Mouse (Mus musculus): Measurements from ENCODE around the gene Bpnt1. TPM values are rescaled to one million over a fixed set of nuclear protein-coding genes. Genes with fewer than 3 reads are reported as not detected.
"Not testable (repeated sequence)": the region's sequence is repeated elsewhere in the genome, so short reads cannot be mapped to it uniquely, and the experiment has no call there.

The Bpnt1 gene
- polyA plus RNA-seq, 1 experiment from 2014 or later = 53.2 TPM

DNA sequence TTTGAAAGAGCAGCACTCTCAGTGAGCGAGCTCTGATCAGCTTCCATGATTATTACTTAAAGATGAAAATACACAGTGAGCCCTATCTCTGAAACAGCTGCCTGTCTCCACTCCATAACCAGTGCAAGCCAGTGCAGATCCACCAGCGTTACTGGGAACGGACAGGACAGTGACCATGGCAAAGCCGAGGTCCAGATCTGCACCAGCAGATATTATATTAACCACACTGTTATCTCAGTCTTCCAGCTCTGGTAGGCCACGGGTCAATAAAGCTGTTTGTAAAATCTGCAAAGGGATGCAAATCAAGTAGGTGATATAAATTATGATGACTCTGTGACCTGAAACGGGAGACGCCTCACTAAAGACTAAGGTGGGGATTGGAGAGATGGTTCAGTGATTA lies 24.3 kb upstream of the Bpnt1 start:
- peaks cover 51% of the 10 kb centered on the region for H3K36me3 ChIP-seq
- WGBS = 90% methylated on average over 7 of the region's 7 CpGs
- no peak overlapping the region for H3K27ac ChIP-seq
- no peak for ATAC-seq (replicated peaks; ENCODE audit: low FRiP score)
- no peaks in the 10 kb centered on the region for H3K4me1 ChIP-seq
- H3K27me3 ChIP-seq = no peaks in the 10 kb centered on the region
- H3K9me3 ChIP-seq (replicated peaks) = no peaks in the 10 kb centered on the region
- H3K9ac ChIP-seq = no peak overlapping the region
- H3K4me2 ChIP-seq = no peak overlapping the region
- H3K4me3 ChIP-seq (replicated peaks) = no peak overlapping the region

DNA sequence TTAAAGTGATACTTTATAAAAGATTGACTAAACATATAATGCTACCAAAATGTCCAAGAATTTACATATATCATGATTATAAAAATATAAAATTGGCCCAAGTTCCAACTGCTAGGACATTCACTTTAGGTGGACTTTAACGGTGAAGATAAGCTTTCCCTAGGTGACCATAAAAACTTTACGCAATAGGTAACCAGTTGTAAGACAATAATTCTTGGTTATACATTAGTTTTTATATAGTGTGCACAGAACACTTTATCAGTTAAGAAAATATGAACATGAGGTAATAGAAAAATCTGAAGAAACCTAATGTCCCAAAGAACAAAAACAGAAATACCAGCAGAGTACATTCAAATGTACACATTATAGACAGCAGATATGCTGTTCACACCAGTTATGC lies 23.6 kb upstream of the Bpnt1 start:
- WGBS = 93% methylated on average over 2 of the region's 2 CpGs
- no peak overlapping the region for H3K9ac ChIP-seq
- H3K27ac ChIP-seq = no peak overlapping the region
- peaks cover 51% of the 10 kb centered on the region for H3K36me3 ChIP-seq
- no peak overlapping the region for H3K4me2 ChIP-seq
- no peaks in the 10 kb centered on the region for H3K4me1 ChIP-seq
- no peaks in the 10 kb centered on the region for H3K27me3 ChIP-seq
- ATAC-seq (replicated peaks; ENCODE audit: low FRiP score) = no peak
- H3K9me3 ChIP-seq (replicated peaks) = no peaks in the 10 kb centered on the region
- no peak overlapping the region for H3K4me3 ChIP-seq (replicated peaks)

DNA sequence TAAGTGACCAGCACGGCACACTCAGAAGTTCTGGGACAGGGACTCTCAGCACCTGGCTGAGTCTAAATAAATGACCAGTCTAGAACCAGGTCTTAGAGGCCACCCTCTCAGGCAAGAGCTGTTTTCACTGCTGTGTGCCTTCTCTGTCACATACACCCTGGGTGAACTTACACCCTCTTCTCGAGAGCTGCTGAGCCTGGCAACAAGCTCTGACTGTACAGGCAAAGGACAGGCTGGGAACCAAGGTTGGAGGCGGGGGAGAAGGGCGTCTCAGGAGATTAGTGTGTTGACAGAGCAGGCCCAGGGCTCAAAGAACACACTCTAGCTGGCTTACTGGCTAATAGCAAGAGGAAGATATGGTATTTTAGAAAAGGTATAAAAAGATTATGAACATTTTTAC lies 23.0 kb upstream of the Bpnt1 start:
- 74% methylated on average over 4 of the region's 4 CpGs for WGBS
- Histone ChIP-seq H3K27me3 (no peaks in the 10 kb centered on the region), H3K4me3 (replicated peaks) (no peak overlapping the region), H3K4me1 (no peaks in the 10 kb centered on the region), H3K9ac (no peak overlapping the region), H3K4me2 (no peak overlapping the region), H3K9me3 (replicated peaks) (no peaks in the 10 kb centered on the region), H3K36me3 (peaks cover 53% of the 10 kb centered on the region), H3K27ac (no peak overlapping the region)
- no peak for ATAC-seq (replicated peaks; ENCODE audit: low FRiP score)

DNA sequence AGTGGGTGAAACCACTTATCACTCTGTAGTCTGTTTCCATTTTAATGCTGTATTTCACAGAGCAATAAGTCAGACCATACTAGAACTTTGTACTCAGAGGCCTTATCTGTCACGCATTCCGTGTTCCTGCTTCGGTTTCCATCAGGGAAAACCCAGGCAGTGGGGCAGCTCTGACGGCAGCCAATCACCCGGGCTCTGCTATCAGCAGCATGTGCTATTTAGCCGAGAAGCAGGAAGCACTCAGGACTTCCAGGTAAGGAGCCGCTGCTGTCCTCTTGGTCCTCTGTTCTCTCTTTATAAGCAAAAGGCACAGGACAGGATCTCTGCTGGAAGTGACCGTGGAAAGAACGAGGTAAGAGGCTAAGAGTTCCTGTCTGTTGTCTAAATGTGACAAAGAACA lies 20.0 kb upstream of the Bpnt1 start:
- no peak for ATAC-seq (replicated peaks; ENCODE audit: low FRiP score)
- Histone ChIP-seq H3K9me3 (replicated peaks) (no peaks in the 10 kb centered on the region), H3K36me3 (peaks cover 71% of the 10 kb centered on the region), H3K4me1 (no peaks in the 10 kb centered on the region), H3K4me3 (replicated peaks) (no peak overlapping the region), H3K27me3 (no peaks in the 10 kb centered on the region), H3K9ac (no peak overlapping the region), H3K27ac (no peak overlapping the region), H3K4me2 (no peak overlapping the region)
- WGBS = 90% methylated on average over 9 of the region's 9 CpGs

DNA sequence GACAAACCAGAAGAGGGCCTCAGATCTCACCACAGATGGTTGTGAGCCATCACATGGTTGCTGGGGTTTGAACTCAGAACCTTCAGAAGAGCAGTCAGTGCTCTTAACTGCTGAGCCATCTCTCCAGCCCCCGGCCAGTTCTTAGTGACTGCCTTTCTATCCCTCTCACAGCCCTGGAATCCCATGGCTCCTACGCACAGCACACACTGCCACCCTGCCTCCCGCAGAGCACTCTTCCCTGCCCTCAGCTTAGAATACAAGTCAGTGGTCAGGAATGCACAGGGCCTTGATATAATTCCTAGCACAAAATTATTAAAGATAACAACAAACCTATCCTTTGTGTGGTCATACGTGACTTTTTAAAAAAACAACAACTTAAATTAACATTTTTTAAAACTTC lies 17.4 kb upstream of the Bpnt1 start:
- H3K36me3 ChIP-seq = peaks cover 78% of the 10 kb centered on the region

DNA sequence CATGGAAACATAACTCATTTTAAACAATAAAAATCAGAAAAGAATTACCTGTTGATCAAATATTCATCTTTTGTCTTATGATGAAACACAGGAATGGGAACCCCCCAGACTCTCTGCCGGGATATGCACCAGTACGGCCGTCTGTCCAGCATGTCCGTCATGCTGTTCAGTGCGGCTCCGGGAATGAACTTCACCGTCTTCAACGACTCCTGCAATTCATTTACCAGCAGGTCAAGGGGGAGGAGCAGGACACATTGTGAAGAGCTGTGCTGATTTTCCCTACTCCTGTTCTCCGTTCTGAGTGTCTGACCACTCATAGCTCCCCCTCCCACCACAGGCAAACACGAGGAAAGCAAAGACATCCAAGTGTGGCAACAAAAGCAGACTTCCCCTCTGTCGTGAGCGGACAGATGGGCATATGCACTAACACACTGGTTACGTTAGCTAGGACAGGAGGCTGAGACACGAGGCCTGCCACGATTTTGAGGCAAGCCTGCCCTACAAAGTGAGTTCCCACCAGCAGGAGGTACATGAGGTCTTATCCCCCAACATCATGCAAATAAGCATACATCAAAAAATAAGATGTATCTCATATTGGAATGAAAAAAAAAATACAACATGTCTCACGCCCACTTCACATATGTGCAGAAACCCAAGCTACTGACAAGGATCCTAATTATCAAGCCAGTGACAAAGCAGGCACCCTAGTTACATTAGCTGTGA lies 15.9 kb upstream of the Bpnt1 start:
- H3K4me3 ChIP-seq (replicated peaks) = no peak overlapping the region
- WGBS = 85% methylated on average over 16 of the region's 16 CpGs
- H3K4me1 ChIP-seq = no peaks in the 10 kb centered on the region
- no peak overlapping the region for H3K27ac ChIP-seq
- H3K4me2 ChIP-seq = no peak overlapping the region
- H3K36me3 ChIP-seq = peaks cover 85% of the 10 kb centered on the region
- no peak for ATAC-seq (replicated peaks; ENCODE audit: low FRiP score)
- H3K27me3 ChIP-seq = no peaks in the 10 kb centered on the region
- no peaks in the 10 kb centered on the region for H3K9me3 ChIP-seq (replicated peaks)
- H3K9ac ChIP-seq = no peak overlapping the region

More for the DNA sequence above, 17.4 kb upstream of the Bpnt1 start:
- WGBS = 89% methylated on average over 4 of the region's 4 CpGs
- H3K27me3 ChIP-seq = no peaks in the 10 kb centered on the region
- no peaks in the 10 kb centered on the region for H3K9me3 ChIP-seq (replicated peaks)
- no peak overlapping the region for H3K4me2 ChIP-seq
- ATAC-seq (replicated peaks; ENCODE audit: low FRiP score) = no peak
- H3K9ac ChIP-seq = no peak overlapping the region
- H3K4me1 ChIP-seq = no peaks in the 10 kb centered on the region
- no peak overlapping the region for H3K4me3 ChIP-seq (replicated peaks)
- no peak overlapping the region for H3K27ac ChIP-seq

DNA sequence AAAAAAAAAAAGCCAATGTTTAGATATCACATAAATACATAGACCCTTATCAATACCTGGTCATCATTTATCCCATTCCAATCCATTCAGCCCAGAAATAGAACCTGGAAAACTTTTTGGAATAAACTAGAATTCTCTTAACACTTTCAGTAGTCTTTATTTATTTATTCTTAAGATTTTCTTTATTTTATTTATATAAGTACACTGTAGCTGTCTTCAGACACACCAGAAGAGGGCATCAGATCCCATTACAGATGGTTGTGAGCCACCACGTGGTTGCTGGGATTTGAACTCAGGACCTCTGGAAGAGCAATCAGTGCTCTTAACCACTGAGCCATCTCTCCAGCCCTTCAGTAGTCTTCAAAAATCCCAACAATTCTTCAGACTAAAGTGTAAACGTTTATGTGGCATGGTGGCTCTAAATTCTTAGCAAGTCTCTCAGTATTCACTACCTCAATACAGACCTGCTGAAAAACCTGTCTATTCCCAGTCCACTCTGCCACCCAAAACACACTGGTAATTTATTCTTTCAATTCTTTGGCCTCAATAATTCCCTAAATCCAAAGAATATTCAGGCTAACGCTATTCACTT lies 4.1 kb upstream of the Bpnt1 start:
- peak overlapping the region; percentile 76 for H3K4me3 ChIP-seq (replicated peaks)
- not testable (repeated sequence) for ATAC-seq (replicated peaks; ENCODE audit: low FRiP score); H3K9me3 ChIP-seq (replicated peaks); H3K27ac ChIP-seq; H3K9ac ChIP-seq; H3K27me3 ChIP-seq
- peaks cover 42% of the 10 kb centered on the region for H3K36me3 ChIP-seq
- 59% methylated on average over 3 of the region's 3 CpGs for WGBS
- H3K4me2 ChIP-seq = peak overlapping the region; percentile 73
- H3K4me1 ChIP-seq = peaks cover 17% of the 10 kb centered on the region

DNA sequence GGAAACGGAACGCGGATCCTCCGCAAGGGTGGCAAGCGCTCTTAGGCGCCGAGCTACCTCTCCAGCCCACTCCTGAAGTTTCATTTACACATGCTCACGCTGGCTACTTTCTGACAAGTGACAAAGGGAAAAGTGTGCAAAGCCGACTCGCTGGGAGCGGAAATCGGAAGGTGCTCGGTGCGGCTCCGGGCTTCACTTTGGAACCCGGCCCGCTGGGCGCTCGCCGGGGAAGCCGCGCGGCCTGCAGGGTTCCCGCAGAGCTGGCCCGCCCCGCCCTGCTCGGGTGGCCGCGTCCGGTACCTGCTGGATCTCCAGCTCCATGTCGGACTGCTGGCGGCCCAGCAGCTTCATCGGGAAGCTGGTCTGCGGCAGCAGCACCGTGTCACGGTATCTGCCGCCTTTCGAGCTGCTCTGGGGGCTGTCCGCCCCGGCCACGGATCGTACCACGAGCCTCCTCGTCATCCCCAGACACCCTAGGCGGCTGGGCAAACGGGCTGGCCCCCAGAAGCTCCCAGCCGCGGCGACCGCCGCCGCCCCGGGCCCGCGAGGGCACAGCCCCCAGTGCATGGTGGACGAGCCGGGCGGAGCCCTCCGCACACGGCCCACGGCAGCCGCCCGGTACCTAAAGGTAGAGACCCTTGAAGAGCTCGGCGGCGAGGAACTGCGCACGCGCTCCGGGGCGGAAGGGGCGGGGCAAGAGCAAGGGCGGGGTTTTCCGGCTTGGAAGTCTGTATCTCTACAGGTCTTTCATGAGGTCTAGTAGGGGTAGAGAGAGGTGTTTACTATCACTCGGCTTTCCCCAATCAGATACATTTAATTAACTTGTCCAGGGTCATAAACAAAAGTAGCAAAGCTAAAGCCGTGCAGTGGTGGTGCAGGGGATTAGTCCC lies 3.0 kb upstream of the Bpnt1 start, which contains the start of gene Iars2:
Gene Iars2, minus strand, starts transcription at position 676 of the 890 bp plus-strand sequence.
- H3K27me3 ChIP-seq = no peaks in the 10 kb centered on the region
- H3K4me1 ChIP-seq = peaks cover 28% of the 10 kb centered on the region
- under 1% methylated on average over 76 of the region's 76 CpGs for WGBS
- peak within 1 kb of the TSS; percentile 90 for H3K9ac ChIP-seq
- ATAC-seq (replicated peaks; ENCODE audit: low FRiP score) = peak; percentile 92
- H3K4me3 ChIP-seq (replicated peaks) = peak within 1 kb of the TSS; percentile 76
- peak within 1 kb of the TSS; percentile 96 for H3K27ac ChIP-seq
- peaks cover 31% of the 10 kb centered on the region for H3K36me3 ChIP-seq
- H3K9me3 ChIP-seq (replicated peaks) = no peaks in the 10 kb centered on the region
- peak within 1 kb of the TSS; percentile 73 for H3K4me2 ChIP-seq

DNA sequence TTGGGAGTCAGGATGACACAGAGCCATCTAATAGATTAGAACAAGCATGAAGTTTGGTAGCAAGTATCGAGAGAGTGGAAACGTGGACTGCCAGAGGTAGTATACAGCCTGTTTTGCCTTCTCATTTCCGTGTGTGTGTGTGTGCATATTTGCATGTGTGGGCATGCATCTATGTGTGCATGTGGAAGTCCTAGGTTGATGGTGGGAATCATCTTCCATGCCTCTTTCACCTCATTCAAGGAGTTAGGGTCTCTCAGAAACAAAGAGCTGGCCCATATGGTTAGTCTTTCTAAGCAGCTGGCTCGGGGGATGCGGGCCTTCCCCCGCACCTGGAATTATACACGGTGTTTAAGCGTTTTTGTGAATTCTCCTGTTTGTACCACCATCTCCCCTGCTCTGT lies 2.1 kb upstream of the Bpnt1 start:
- 0 out of 2 replicates have a peak overlapping the region, but pooled peaks have one; percentile 73 for H3K4me2 ChIP-seq
- no peak for ATAC-seq (replicated peaks; ENCODE audit: low FRiP score)
- peak overlapping the region; percentile 76 for H3K4me3 ChIP-seq (replicated peaks)
- no peaks in the 10 kb centered on the region for H3K27me3 ChIP-seq
- H3K4me1 ChIP-seq = peaks cover 30% of the 10 kb centered on the region
- H3K27ac ChIP-seq = no peak overlapping the region
- H3K9me3 ChIP-seq (replicated peaks) = no peaks in the 10 kb centered on the region
- H3K36me3 ChIP-seq = peaks cover 22% of the 10 kb centered on the region
- no peak overlapping the region for H3K9ac ChIP-seq
- WGBS = 91% methylated on average over 8 of the region's 8 CpGs

DNA sequence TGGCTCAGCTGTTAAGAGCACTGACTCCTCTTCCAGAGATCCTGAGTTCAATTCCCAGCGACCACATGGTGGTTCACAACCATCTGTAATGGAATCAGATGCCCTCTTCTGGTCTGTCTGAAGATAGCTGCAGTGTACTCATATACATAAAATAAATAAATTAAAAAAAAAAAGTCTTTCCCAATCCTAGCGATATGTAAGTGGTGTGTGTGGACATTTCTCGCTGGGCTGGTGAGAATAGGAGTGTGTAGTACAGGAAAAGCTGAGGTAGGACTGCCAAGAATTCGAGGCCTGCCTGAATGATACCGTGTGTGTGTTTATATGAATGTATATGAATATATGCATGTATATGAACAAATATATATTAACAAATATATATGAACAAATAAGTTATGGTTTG lies 585 bp upstream of the Bpnt1 start:
- no peaks in the 10 kb centered on the region for H3K9me3 ChIP-seq (replicated peaks)
- H3K27me3 ChIP-seq = no peaks in the 10 kb centered on the region
- H3K36me3 ChIP-seq = peaks cover 9% of the 10 kb centered on the region
- H3K4me1 ChIP-seq = peaks cover 30% of the 10 kb centered on the region
- peak overlapping the region; percentile 74; the same call in 1 of the 2 replicates for H3K4me3 ChIP-seq (replicated peaks)
- ATAC-seq (replicated peaks; ENCODE audit: low FRiP score) = no peak
- no peak overlapping the region for H3K27ac ChIP-seq
- peak overlapping the region; percentile 81 for H3K4me2 ChIP-seq
- WGBS = 57% methylated on average over 5 of the region's 5 CpGs
- H3K9ac ChIP-seq = no peak overlapping the region

DNA sequence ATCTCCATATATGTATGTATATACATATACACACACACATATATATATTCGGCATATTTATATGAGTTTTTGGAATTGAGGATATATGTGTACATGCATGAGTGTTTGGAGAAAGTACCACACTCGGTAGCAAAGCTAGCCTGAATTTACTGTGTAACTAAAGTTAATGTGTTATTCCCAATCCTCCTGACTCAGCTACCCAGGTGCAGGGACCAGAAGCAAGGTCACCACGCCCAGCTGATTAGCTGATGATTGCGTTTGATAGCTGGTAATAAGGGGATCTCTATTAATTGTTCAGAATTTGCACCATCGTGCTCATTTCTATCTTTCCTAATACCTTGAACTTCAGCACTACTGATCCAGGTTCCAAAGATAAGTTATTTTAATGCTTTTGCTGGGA lies 1.7 kb downstream of the Bpnt1 start:
- Histone ChIP-seq H3K9me3 (replicated peaks) (no peaks in the 10 kb centered on the region), H3K9ac (no peak overlapping the region), H3K27ac (no peak overlapping the region), H3K36me3 (peaks cover 8% of the 10 kb centered on the region), H3K4me3 (replicated peaks) (0 out of 2 replicates have a peak overlapping the region, but pooled peaks have one; percentile 2), H3K4me1 (peaks cover 25% of the 10 kb centered on the region), H3K4me2 (peak overlapping the region; percentile 81; the same call in 1 of the 2 replicates), H3K27me3 (no peaks in the 10 kb centered on the region)
- WGBS = 80% methylated on average over 5 of the region's 5 CpGs
- no peak for ATAC-seq (replicated peaks; ENCODE audit: low FRiP score)

DNA sequence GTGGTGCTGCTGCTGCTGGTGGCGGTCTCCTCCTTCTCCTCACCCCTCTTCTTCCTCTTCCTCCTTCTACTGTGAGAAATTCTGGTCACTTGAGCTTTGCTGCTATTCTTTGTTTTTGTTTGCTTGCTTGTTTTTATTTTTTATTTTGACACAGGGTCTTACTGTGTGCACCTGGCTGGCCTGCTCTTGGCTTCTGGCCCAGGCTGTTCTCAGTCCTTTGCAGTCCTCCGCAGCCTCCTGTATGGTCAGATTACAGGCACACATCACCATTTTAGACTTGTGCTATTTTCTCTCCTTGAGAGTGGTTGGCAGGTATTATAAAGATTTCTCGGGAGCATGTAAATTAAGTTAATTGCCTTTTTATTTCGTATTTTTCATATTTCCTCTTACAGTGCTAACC lies 2.2 kb downstream of the Bpnt1 start:
- Histone ChIP-seq H3K9ac (no peak overlapping the region), H3K27me3 (no peaks in the 10 kb centered on the region), H3K4me1 (peaks cover 25% of the 10 kb centered on the region), H3K4me3 (replicated peaks) (0 out of 2 replicates have a peak overlapping the region, but pooled peaks have one; percentile 2), H3K4me2 (0 out of 2 replicates have a peak overlapping the region, but pooled peaks have one; percentile 81), H3K9me3 (replicated peaks) (no peaks in the 10 kb centered on the region), H3K27ac (no peak overlapping the region), H3K36me3 (peaks cover 12% of the 10 kb centered on the region)
- ATAC-seq (replicated peaks; ENCODE audit: low FRiP score) = no peak
- 91% methylated on average over 4 of the region's 4 CpGs for WGBS
